Mouse (Mus musculus): Measurements from ENCODE around the gene Ggt6.
A peak's percentile ranks its signal among the peaks of the same experiment; 100 is the strongest.
"Not testable (repeated sequence)": the region's sequence is repeated elsewhere in the genome, so short reads cannot be mapped to it uniquely, and the experiment has no call there.

Gene Ggt6

GRCm38 (mm10) chr11:72440597-72440964, 5.3 kb downstream of the Ggt6 start:
- not testable (repeated sequence) for DNase-seq

GRCm38 (mm10) chr11:72440965-72441664, 5.8 kb downstream of the Ggt6 start, which contains the start of gene Mybbp1a:
Gene Mybbp1a (plus strand): TSS chr11:72441355.
- DNase-seq = peak; percentile 98 to 99

- peak; percentile 54 to 79 for DNase-seq
These were observed 11.2 kb downstream of the Ggt6 start for GRCm38 (mm10) chr11:72446311-72447105.

GRCm38 (mm10) chr11:72447475-72447874, 12.1 kb downstream of the Ggt6 start:
- DNase-seq = no peak

GRCm38 (mm10) chr11:72452140-72452665, 16.9 kb downstream of the Ggt6 start:
- no peak for DNase-seq

GRCm38 (mm10) chr11:72453105-72453953, 18.0 kb downstream of the Ggt6 start:
- DNase-seq = no peak

- no peak for DNase-seq
These were observed 20.4 kb downstream of the Ggt6 start for GRCm38 (mm10) chr11:72455694-72456093.

GRCm38 (mm10) chr11:72457995-72458496, 22.7 kb downstream of the Ggt6 start:
- DNase-seq = peak; percentile 63 to 66

- no peak for DNase-seq
These were observed 23.2 kb downstream of the Ggt6 start for GRCm38 (mm10) chr11:72458502-72458901.

GRCm38 (mm10) chr11:72461500-72461981, 26.2 kb downstream of the Ggt6 start:
- peak in 1 of 2 experiments; percentile 21 for DNase-seq

GRCm38 (mm10) chr11:72464821-72465220, 29.5 kb downstream of the Ggt6 start:
- no peak for DNase-seq

GRCm38 (mm10) chr11:72465978-72466693, 30.8 kb downstream of the Ggt6 start:
- no peak for DNase-seq

- DNase-seq = no peak
These were observed 31.6 kb downstream of the Ggt6 start for GRCm38 (mm10) chr11:72466694-72467507.

- DNase-seq = no peak
These were observed 33.2 kb downstream of the Ggt6 start for GRCm38 (mm10) chr11:72468525-72468924.

- peak; percentile 88 to 89 for DNase-seq
These were observed 33.9 kb downstream of the Ggt6 start for GRCm38 (mm10) chr11:72469217-72469616.

- DNase-seq = no peak
These were observed 34.7 kb downstream of the Ggt6 start for GRCm38 (mm10) chr11:72470004-72470403.

GRCm38 (mm10) chr11:72471381-72471780, 36.1 kb downstream of the Ggt6 start:
- DNase-seq = no peak

- no peak for DNase-seq
These were observed 38.2 kb downstream of the Ggt6 start for GRCm38 (mm10) chr11:72473540-72473939.

GRCm38 (mm10) chr11:72474926-72475325, 39.6 kb downstream of the Ggt6 start:
- peak; percentile 49 to 64 for DNase-seq

GRCm38 (mm10) chr11:72475408-72475807, 40.1 kb downstream of the Ggt6 start:
- DNase-seq = no peak

Data from kidney, postnatal 36 days (tissue).